ENCODE assay signal across 22 mouse cellular contexts in the genomic region with DNA sequence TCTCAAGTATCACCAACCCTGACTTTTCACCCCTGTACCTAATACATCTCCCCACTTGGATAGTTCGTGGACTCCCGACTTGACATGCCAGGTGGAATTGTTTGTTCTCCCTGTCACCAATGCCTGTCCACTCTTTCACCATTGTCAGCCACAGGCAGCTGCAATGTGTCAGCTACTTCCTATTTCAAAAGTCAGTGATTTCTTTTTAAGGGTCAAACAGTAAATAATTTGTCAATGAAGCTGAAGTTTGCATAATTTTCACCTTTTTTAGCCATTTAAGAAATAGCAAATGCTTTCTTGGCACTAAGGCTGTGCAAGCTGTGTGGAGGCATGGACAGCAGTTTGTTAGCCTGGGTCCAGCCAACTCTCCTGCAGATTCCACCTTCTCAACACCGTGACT. TPM values are rescaled to one million over a fixed set of nuclear protein-coding genes. Genes with fewer than 3 reads are reported as not detected.
DNase-seq lines count a peak whose midpoint lies in the region; ATAC-seq and TF ChIP-seq lines count a peak whose summit lies in the region.
"Had no signal": no experiment of that assay in that cellular context is flagged by ENCODE, and none has a peak within 500 bp of the region (broad histone marks: within the 10 kb centered on the region; RNA-seq: fewer than 3 reads in every experiment).

No protein-coding gene starts in this region.

- H3K9me3 ChIP-seq in stomach, embryonic 15.5 days = no peaks in the 10 kb centered on the region
- H3K9me3 ChIP-seq in stomach, postnatal 0 days (ENCODE audit: control insufficient read depth, low read length) = no peaks in the 10 kb centered on the region
- H3K9me3 ChIP-seq: embryonic facial prominence, embryonic 15.5 days had no signal

- H3K9ac ChIP-seq in liver, adult 2 months (ENCODE audit: low read depth, low read length) = no peak overlapping the region
- no peak overlapping the region for H3K9ac ChIP-seq in stomach, embryonic 15.5 days
- H3K9ac ChIP-seq in stomach, postnatal 0 days (ENCODE audit: low read length) = no peak overlapping the region
- H3K9ac ChIP-seq: embryonic facial prominence, embryonic 15.5 days; heart, embryonic 12.5 days; hindbrain, embryonic 14.5 days had no signal

- no peak overlapping the region for H3K4me2 ChIP-seq in stomach, embryonic 15.5 days
- no peak overlapping the region for H3K4me2 ChIP-seq in stomach, postnatal 0 days (replicated peaks; ENCODE audit: low read depth)
- H3K4me2 ChIP-seq: embryonic facial prominence, embryonic 15.5 days; heart, embryonic 12.5 days; hindbrain, embryonic 14.5 days had no signal

- WGBS in liver, adult 2 months = 27% methylated on average over 3 of the region's 3 CpGs
- 38% methylated on average over 3 of the region's 3 CpGs for WGBS in stomach, embryonic 15.5 days
- 39% methylated on average over 3 of the region's 3 CpGs for WGBS in stomach, postnatal 0 days

- H3K79me2 ChIP-seq in liver, adult 2 months (ENCODE audit: control insufficient read depth, insufficient read depth, low read length) = peaks cover 38% of the 10 kb centered on the region; the same call in 1 of the 2 replicates

- peak overlapping the region; percentile 28 for H3K27ac ChIP-seq in liver, adult 2 months (replicated peaks; ENCODE audit: insufficient read depth, low read depth, low read length)
- 0 out of 2 replicates have a peak overlapping the region, but pooled peaks have one; percentile 7 for H3K27ac ChIP-seq in stomach, embryonic 15.5 days
- no peak overlapping the region for H3K27ac ChIP-seq in stomach, postnatal 0 days (replicated peaks)
- H3K27ac ChIP-seq: forebrain, embryonic 10.5 days; gastrocnemius, adult 2 months; hindbrain, embryonic 10.5 days; hindbrain, embryonic 14.5 days had no signal

- TF ChIP-seq EP300 in stomach, postnatal 0 days (optimal IDR thresholded peaks at IDR 0.05) = no peak

- H3K27me3 ChIP-seq in liver, adult 2 months (ENCODE audit: control insufficient read depth, insufficient read depth, low read length) = no peaks in the 10 kb centered on the region
- H3K27me3 ChIP-seq in stomach, embryonic 15.5 days (replicated peaks) = no peaks in the 10 kb centered on the region
- H3K27me3 ChIP-seq in stomach, postnatal 0 days (ENCODE audit: control insufficient read depth, insufficient read depth, low read length) = no peaks in the 10 kb centered on the region
- H3K27me3 ChIP-seq: CH12.LX; embryonic facial prominence, embryonic 15.5 days; heart, embryonic 12.5 days; Patski had no signal

- no peak for TF ChIP-seq POLR2A in liver, adult 2 months (IDR thresholded peaks at IDR 0.05; ENCODE audit: extremely low read depth, insufficient read depth, low read length)

- ATAC-seq in stomach, embryonic 15.5 days (ENCODE audit: insufficient read depth, low FRiP score, low read depth) = no peak
- no peak for ATAC-seq in stomach, postnatal 0 days (ENCODE audit: low FRiP score, low TSS enrichment)
- ATAC-seq: activated CD4-positive, CD25-positive, alpha-beta regulatory T cell, adult 4 months; forebrain, embryonic 14.5 days; Patski had no signal

- peak; percentile 25 to 45 for DNase-seq in cerebellum, postnatal 14 days
- DNase-seq in cerebellum, adult 11 months = no peak
- DNase-seq in liver, adult 2 months (ENCODE audit: extremely low read depth, low read depth, low spot score) = peak; percentile 73
- DNase-seq in liver = no peak
- no peak for DNase-seq in stomach, postnatal 0 days (ENCODE audit: low spot score)
- DNase-seq in layer of hippocampus, postnatal 25 days (ENCODE audit: extremely low spot score in 1 of 2, low spot score in 1 of 2) = no peak
- DNase-seq: adrenal gland, postnatal 14 days; cerebellum, postnatal 36 days; gastrocnemius, adult 2 months; gastrocnemius, postnatal 25 days had no signal

- no peaks in the 10 kb centered on the region for H3K36me3 ChIP-seq in liver, adult 2 months (ENCODE audit: control insufficient read depth, insufficient read depth, low read length)
- H3K36me3 ChIP-seq in stomach, embryonic 15.5 days = peaks cover 8% of the 10 kb centered on the region; the same call in 1 of the 2 replicates
- no peaks in the 10 kb centered on the region for H3K36me3 ChIP-seq in stomach, postnatal 0 days (ENCODE audit: control insufficient read depth, insufficient read depth, low read length)

- no peak overlapping the region for H3K4me3 ChIP-seq in liver, adult 2 months (ENCODE audit: insufficient read depth, low read depth, low read length)
- no peak overlapping the region for H3K4me3 ChIP-seq in stomach, embryonic 15.5 days (replicated peaks)
- no peak overlapping the region for H3K4me3 ChIP-seq in stomach, postnatal 0 days (ENCODE audit: low read depth, low read length)
- H3K4me3 ChIP-seq: embryonic facial prominence, embryonic 15.5 days; erythroblast, embryonic 14.5 days; forebrain, embryonic 10.5 days; gastrocnemius, adult 2 months; heart, embryonic 12.5 days; hindbrain, embryonic 10.5 days had no signal

- no peak for TF ChIP-seq CTCF in liver, adult 2 months (IDR thresholded peaks at IDR 0.05; ENCODE audit: low read depth, low read length)
- no peak for TF ChIP-seq CTCF in stomach, postnatal 0 days (IDR thresholded peaks at IDR 0.05; ENCODE audit: low read depth)

- H3K4me1 ChIP-seq in liver, adult 2 months (ENCODE audit: control insufficient read depth, insufficient read depth, low read length) = peaks cover 31% of the 10 kb centered on the region
- H3K4me1 ChIP-seq in stomach, embryonic 15.5 days = peaks cover 39% of the 10 kb centered on the region
- peaks cover 15% of the 10 kb centered on the region for H3K4me1 ChIP-seq in stomach, postnatal 0 days (replicated peaks; ENCODE audit: control insufficient read depth, insufficient read depth)

RNA-seq across cellular contexts. Expression of a gene that starts 12.5 kb away (rescaled TPM):
- total RNA-seq in liver, adult 2 months (2014; rRNA removed) = 18.8 and 24.4 TPM in 2 replicates
- 27.2 and 34.5 TPM in 2 replicates for polyA plus RNA-seq in liver, adult 2 months (2012; rRNA removed)
- 101 and 108 TPM in 2 replicates for polyA plus RNA-seq in stomach, embryonic 15.5 days (2015; fragmentation: Nextera tagmentation; extraction: Ambion mirVana)
- 69.5 and 72.3 TPM in 2 replicates for polyA plus RNA-seq in stomach, postnatal 0 days (2015; fragmentation: Nextera tagmentation; extraction: Ambion mirVana)
- 10 to 100 TPM; 47.7 to 49.8 TPM for total RNA-seq in layer of hippocampus, postnatal 25 days (2021)
- total RNA-seq: granulocyte monocyte progenitor cell, adult 5-6 weeks had no signal
- polyA plus RNA-seq: activated CD4-positive, CD25-positive, alpha-beta regulatory T cell, adult 4 months had no signal

Comparison
In these comparisons a context has a peak if more than half of its experiments do, and no peak if none do; other contexts are left out.
1. DNase-seq: peak in cerebellum, postnatal 14 days (2 of 2) and liver, adult 2 months (single experiment); none in cerebellum, adult 11 months (single experiment), liver (single experiment), stomach, postnatal 0 days (single experiment) and layer of hippocampus, postnatal 25 days (0 of 2).